Mouse (Mus musculus) forebrain, embryonic 12.5 days (tissue): ENCODE data around the gene Klf4. TPM values are rescaled to one million over a fixed set of nuclear protein-coding genes. Genes with fewer than 3 reads are reported as not detected.

Experiments used
- ATAC-seq: fragments of 200-750 bp; cut with Nextera tagmentation; 2 replicates; pipeline ENCODE4 v1.8.0; 2017; ENCODE audit warnings: moderate TSS enrichment; ENCODE audit not compliant: low FRiP score
- H3K27ac ChIP-seq: fragments of 300-500 bp; sonication (generic); 2 replicates; pipeline ENCODE4 v1.5.1; 2016; ENCODE audit warnings: mild to moderate bottlenecking
- H3K27me3 ChIP-seq: fragments of 300-500 bp; sonication (generic); 2 replicates; pipeline ENCODE4 v1.6.1; 2016; ENCODE audit warnings: mild to moderate bottlenecking
- H3K36me3 ChIP-seq: fragments of 300-500 bp; sonication (generic); replicated peaks from 2 replicates; pipeline ENCODE4 v1.6.1; 2016; ENCODE audit warnings: mild to moderate bottlenecking
- H3K4me1 ChIP-seq: fragments of 300-500 bp; sonication (generic); 2 replicates; pipeline ENCODE4 v1.6.1; 2016
- H3K4me2 ChIP-seq: fragments of 300-500 bp; sonication (generic); 2 replicates; pipeline ENCODE4 v1.6.1; 2016; ENCODE audit warnings: mild to moderate bottlenecking, moderate library complexity
- H3K4me3 ChIP-seq: fragments of 300-500 bp; sonication (generic); replicated peaks from 2 replicates; pipeline ENCODE4 v1.5.1; 2016; ENCODE audit warnings: mild to moderate bottlenecking
- H3K9ac ChIP-seq: fragments of 300-500 bp; sonication (generic); 2 replicates; pipeline ENCODE4 v1.6.1; 2016; ENCODE audit warnings: mild to moderate bottlenecking
- H3K9me3 ChIP-seq: fragments of 300-500 bp; sonication (generic); 2 replicates; pipeline ENCODE4 v1.6.1; 2016
- WGBS: fragments of 180-500 bp; shearing (Covaris S2); methylation state at CpG from one replicate; pipeline ENCODE4 v1.1.7; 2016; 5-methylcytosine and 5-hydroxymethylcytosine counted together
- polyA plus RNA-seq: library from polyadenylated mRNA; unstranded; fragments of >200 nt; fragmentation: Nextera tagmentation; extraction: Ambion mirVana; gene quantifications from 2 replicates; pipeline ENCODE4 v1.2.1, GENCODE M21; 2016

Klf4 gene
- 2.2 and 2.3 TPM in 2 replicates for polyA plus RNA-seq

DNA sequence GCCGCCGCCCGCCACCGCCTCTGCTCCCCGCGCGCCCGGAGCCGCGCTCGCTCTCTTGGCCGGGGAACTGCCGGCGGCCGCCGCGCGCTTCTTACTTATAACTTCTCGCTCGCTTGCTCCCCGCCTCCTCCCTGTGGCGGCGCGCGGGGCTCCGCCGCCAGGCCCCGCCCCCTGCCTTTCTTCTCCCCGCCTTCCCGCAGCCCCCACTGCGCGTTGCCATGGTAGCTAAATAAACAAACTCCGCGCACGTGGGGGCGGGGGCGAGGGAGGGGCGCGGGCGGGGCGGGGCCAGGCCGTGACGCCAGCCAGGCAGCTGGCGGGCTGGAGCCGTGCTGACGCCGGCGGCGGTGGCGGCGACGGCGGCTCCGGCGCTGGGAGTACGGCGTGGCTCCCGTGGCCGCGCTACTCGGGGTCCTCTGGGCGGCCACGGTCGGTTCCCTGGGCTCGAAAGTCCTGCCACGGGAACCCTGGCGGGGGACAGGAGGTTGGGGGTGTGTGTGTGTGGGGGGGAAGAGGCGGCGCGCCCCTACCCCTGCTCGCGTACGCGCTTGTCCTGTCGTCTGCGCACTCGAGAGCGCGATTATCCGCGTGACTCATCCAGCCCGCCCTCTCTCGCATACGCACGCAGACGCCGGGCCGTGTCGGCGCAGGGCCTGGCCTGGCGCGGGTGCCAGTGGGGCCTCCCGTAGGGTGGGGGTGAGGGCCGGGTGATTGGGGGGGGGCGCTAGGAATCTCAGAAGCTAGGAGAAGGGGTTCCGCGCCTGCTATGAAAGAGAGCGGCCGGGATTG is at the start of gene Klf4:
TSS of gene Klf4 (minus strand) at position 60 of the 789 bp plus-strand sequence.
- H3K4me2 ChIP-seq, result peak within 1 kb of the TSS; percentile 83
- no peaks in the 10 kb centered on the region for H3K9me3 ChIP-seq
- H3K36me3 ChIP-seq, result no peaks in the 10 kb centered on the region
- WGBS, result 0% methylated on average over 69 of the region's 99 CpGs
- H3K4me1 ChIP-seq, result peaks cover 35% of the 10 kb centered on the region
- ATAC-seq, result peak; percentile 91
- H3K4me3 ChIP-seq, result peak within 1 kb of the TSS; percentile 61
- peak within 1 kb of the TSS; percentile 68 for H3K9ac ChIP-seq
- peaks cover 56% of the 10 kb centered on the region for H3K27me3 ChIP-seq
- H3K27ac ChIP-seq, result peak within 1 kb of the TSS; percentile 75

DNA sequence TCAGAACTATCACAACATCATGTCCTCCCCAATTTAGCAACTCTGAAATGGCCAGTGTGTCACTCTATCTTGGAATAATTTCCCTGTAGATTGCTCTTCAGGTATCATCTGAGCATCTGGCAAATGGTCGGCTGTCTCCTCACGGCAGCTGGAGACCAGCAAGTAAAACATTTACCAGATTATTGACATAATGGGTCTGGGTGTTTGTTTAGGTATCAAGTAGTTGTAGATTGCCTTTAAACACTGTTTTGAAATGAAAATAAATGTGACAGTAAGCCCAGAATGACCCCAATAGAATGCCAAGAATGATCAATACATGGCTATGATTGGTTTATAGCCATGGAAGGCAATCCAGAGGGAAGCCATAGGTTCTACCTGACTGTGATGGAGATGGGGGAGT is 39.2 kb upstream of the Klf4 start:
- H3K4me3 ChIP-seq, result no peak overlapping the region
- H3K4me2 ChIP-seq, result no peak overlapping the region
- no peak for ATAC-seq
- no peak overlapping the region for H3K27ac ChIP-seq
- no peaks in the 10 kb centered on the region for H3K9me3 ChIP-seq
- H3K36me3 ChIP-seq, result no peaks in the 10 kb centered on the region
- H3K4me1 ChIP-seq, result peaks cover 11% of the 10 kb centered on the region
- no peak overlapping the region for H3K9ac ChIP-seq
- WGBS, result 98% methylated on average over 2 of the region's 2 CpGs
- H3K27me3 ChIP-seq, result no peaks in the 10 kb centered on the region

- H3K27ac ChIP-seq, result no peak overlapping the region
- no peaks in the 10 kb centered on the region for H3K36me3 ChIP-seq
- no peak overlapping the region for H3K4me2 ChIP-seq
- peaks cover 11% of the 10 kb centered on the region for H3K4me1 ChIP-seq
- WGBS, result 37% methylated on average over 9 of the region's 9 CpGs
- H3K27me3 ChIP-seq, result no peaks in the 10 kb centered on the region
- ATAC-seq, result no peak
- H3K9me3 ChIP-seq, result no peaks in the 10 kb centered on the region
- H3K9ac ChIP-seq, result no peak overlapping the region
- H3K4me3 ChIP-seq, result no peak overlapping the region
Measured at GRCm38 (mm10) chr4:55567986-55568385, 35.7 kb upstream of the Klf4 start.

DNA sequence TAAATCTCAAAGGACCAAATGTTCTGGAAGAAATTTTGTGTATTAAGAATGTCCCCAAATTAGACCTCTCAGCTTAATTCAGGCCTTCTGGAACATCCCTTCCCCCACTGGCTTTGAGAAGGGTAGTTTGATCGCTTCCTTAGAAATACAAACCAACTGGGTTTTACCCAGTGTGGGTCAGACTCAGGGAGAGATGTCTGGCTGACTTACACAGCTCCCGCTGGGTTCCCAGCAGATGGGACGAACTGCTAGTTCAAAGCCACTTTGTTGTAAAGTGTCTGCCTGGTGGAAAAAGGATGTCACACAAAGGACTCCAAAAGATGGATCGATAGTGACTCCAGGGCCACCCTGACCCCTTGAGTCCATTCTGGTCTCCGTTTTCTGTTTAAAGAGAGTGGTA is 35.3 kb upstream of the Klf4 start:
- 48% methylated on average over 5 of the region's 5 CpGs for WGBS
- H3K4me1 ChIP-seq, result peaks cover 11% of the 10 kb centered on the region
- H3K27ac ChIP-seq, result no peak overlapping the region
- H3K4me2 ChIP-seq, result no peak overlapping the region
- no peaks in the 10 kb centered on the region for H3K36me3 ChIP-seq
- no peak overlapping the region for H3K4me3 ChIP-seq
- no peaks in the 10 kb centered on the region for H3K9me3 ChIP-seq
- H3K9ac ChIP-seq, result no peak overlapping the region
- no peaks in the 10 kb centered on the region for H3K27me3 ChIP-seq
- ATAC-seq, result no peak

- H3K9ac ChIP-seq, result no peak overlapping the region
- H3K9me3 ChIP-seq, result no peaks in the 10 kb centered on the region
- peaks cover 11% of the 10 kb centered on the region for H3K4me1 ChIP-seq
- H3K27ac ChIP-seq, result no peak overlapping the region
- ATAC-seq, result no peak
- H3K36me3 ChIP-seq, result no peaks in the 10 kb centered on the region
- H3K4me3 ChIP-seq, result no peak overlapping the region
- no peak overlapping the region for H3K4me2 ChIP-seq
- H3K27me3 ChIP-seq, result no peaks in the 10 kb centered on the region
- WGBS, result 90% methylated on average over 2 of the region's 2 CpGs
Measured at GRCm38 (mm10) chr4:55564317-55564716, 32.1 kb upstream of the Klf4 start.

- Histone ChIP-seq H3K9ac (no peak overlapping the region), H3K36me3 (no peaks in the 10 kb centered on the region), H3K27me3 (no peaks in the 10 kb centered on the region), H3K27ac (no peak overlapping the region), H3K4me2 (no peak overlapping the region), H3K4me1 (peaks cover 10% of the 10 kb centered on the region), H3K4me3 (no peak overlapping the region), H3K9me3 (no peaks in the 10 kb centered on the region)
- no peak for ATAC-seq
- WGBS, result 85% methylated on average over 8 of the region's 8 CpGs
Measured at GRCm38 (mm10) chr4:55563050-55563449, 30.8 kb upstream of the Klf4 start.

GRCm38 (mm10) chr4:55562062-55562461 is 29.8 kb upstream of the Klf4 start:
- Histone ChIP-seq H3K9me3 (no peaks in the 10 kb centered on the region), H3K4me3 (no peak overlapping the region), H3K4me1 (no peaks in the 10 kb centered on the region; the same call in 1 of the 2 replicates), H3K36me3 (no peaks in the 10 kb centered on the region), H3K27me3 (no peaks in the 10 kb centered on the region), H3K9ac (no peak overlapping the region), H3K4me2 (no peak overlapping the region), H3K27ac (no peak overlapping the region)
- 70% methylated on average over 3 of the region's 3 CpGs for WGBS
- ATAC-seq, result no peak

- Histone ChIP-seq H3K4me1 (peaks cover 6% of the 10 kb centered on the region; the same call in 1 of the 2 replicates), H3K4me2 (no peak overlapping the region), H3K27me3 (no peaks in the 10 kb centered on the region), H3K9me3 (no peaks in the 10 kb centered on the region), H3K4me3 (no peak overlapping the region), H3K27ac (no peak overlapping the region), H3K36me3 (no peaks in the 10 kb centered on the region), H3K9ac (no peak overlapping the region)
- WGBS, result 28% methylated on average over 12 of the region's 12 CpGs
- ATAC-seq, result no peak; the same call in 1 of the 2 replicates
Measured at GRCm38 (mm10) chr4:55546869-55547268, 14.6 kb upstream of the Klf4 start.

- no peak for ATAC-seq
- no peak overlapping the region for H3K27ac ChIP-seq
- no peak overlapping the region for H3K4me2 ChIP-seq
- 73% methylated on average over 2 of the region's 2 CpGs for whole genome bisulfite sequencing
- H3K9ac ChIP-seq, result no peak overlapping the region
- H3K36me3 ChIP-seq, result no peaks in the 10 kb centered on the region
- H3K4me3 ChIP-seq, result no peak overlapping the region
- peaks cover 6% of the 10 kb centered on the region; the same call in 1 of the 2 replicates for H3K4me1 ChIP-seq
- no peaks in the 10 kb centered on the region for H3K9me3 ChIP-seq
- H3K27me3 ChIP-seq, result no peaks in the 10 kb centered on the region
Measured at GRCm38 (mm10) chr4:55542753-55543152, 10.5 kb upstream of the Klf4 start.

GRCm38 (mm10) chr4:55541654-55542053 is 9.4 kb upstream of the Klf4 start:
- no peak overlapping the region for H3K27ac ChIP-seq
- H3K9me3 ChIP-seq, result no peaks in the 10 kb centered on the region
- H3K36me3 ChIP-seq, result no peaks in the 10 kb centered on the region
- H3K4me1 ChIP-seq, result no peaks in the 10 kb centered on the region; the same call in 1 of the 2 replicates
- no peak for ATAC-seq
- 87% methylated on average over 4 of the region's 4 CpGs for WGBS
- no peak overlapping the region for H3K4me2 ChIP-seq
- no peak overlapping the region for H3K9ac ChIP-seq
- H3K27me3 ChIP-seq, result peaks cover 1% of the 10 kb centered on the region; the same call in 1 of the 2 replicates
- no peak overlapping the region for H3K4me3 ChIP-seq

GRCm38 (mm10) chr4:55541221-55541620 is 9.0 kb upstream of the Klf4 start:
- Histone ChIP-seq H3K4me2 (no peak overlapping the region), H3K9me3 (no peaks in the 10 kb centered on the region), H3K4me1 (no peaks in the 10 kb centered on the region), H3K36me3 (no peaks in the 10 kb centered on the region), H3K27me3 (peaks cover 4% of the 10 kb centered on the region; the same call in 1 of the 2 replicates), H3K9ac (no peak overlapping the region), H3K27ac (no peak overlapping the region), H3K4me3 (no peak overlapping the region)
- 79% methylated on average over 4 of the region's 4 CpGs for WGBS
- ATAC-seq, result no peak

DNA sequence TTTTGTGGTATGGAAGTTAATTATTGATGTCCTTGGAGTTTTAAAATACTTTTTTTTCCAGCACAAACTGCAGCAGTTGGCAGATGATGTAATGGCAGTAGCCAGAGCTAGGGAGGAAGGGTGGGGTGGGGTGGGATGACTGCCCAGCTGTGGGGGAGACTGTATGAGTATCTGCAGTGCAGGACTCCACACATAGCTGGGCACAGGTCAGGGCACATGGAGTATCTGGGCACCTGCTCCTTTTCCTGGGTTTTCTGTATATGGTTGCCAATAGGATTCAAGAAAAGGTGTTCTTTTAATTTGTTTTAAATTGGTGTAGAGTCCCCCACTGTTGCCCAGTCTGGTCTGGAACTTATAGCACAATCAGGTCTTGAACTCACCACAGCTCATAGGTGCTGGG is 2.7 kb upstream of the Klf4 start:
- no peak for ATAC-seq
- no peaks in the 10 kb centered on the region for H3K36me3 ChIP-seq
- peaks cover 49% of the 10 kb centered on the region for H3K27me3 ChIP-seq

GRCm38 (mm10) chr4:55534510-55534909 is 2.2 kb upstream of the Klf4 start:
- Histone ChIP-seq H3K9me3 (no peaks in the 10 kb centered on the region), H3K36me3 (no peaks in the 10 kb centered on the region), H3K27ac (no peak overlapping the region), H3K4me2 (no peak overlapping the region), H3K27me3 (peaks cover 54% of the 10 kb centered on the region), H3K4me3 (no peak overlapping the region), H3K4me1 (peaks cover 34% of the 10 kb centered on the region), H3K9ac (no peak overlapping the region)
- no peak for ATAC-seq
- 71% methylated on average over 4 of the region's 4 CpGs for WGBS

More for the DNA sequence above, 2.7 kb upstream of the Klf4 start:
- H3K27ac ChIP-seq, result no peak overlapping the region
- no peak overlapping the region for H3K4me2 ChIP-seq
- H3K4me3 ChIP-seq, result no peak overlapping the region
- H3K9me3 ChIP-seq, result no peaks in the 10 kb centered on the region
- no peak overlapping the region for H3K9ac ChIP-seq
- H3K4me1 ChIP-seq, result peaks cover 29% of the 10 kb centered on the region
